Mouse (Mus musculus): ENCODE results near the gene Erbin. TPM values are rescaled to one million over a fixed set of nuclear protein-coding genes. Genes with fewer than 3 reads are reported as not detected.

Gene Erbin
- polyA plus RNA-seq, 1 experiment from 2014 or later: 28.4 TPM

- Histone ChIP-seq H3K9ac (ENCODE audit: low read depth, low read length) (no peak overlapping the region), H3K36me3 (ENCODE audit: control insufficient read depth, insufficient read depth) (no peaks in the 10 kb centered on the region), H3K27me3 (replicated peaks; ENCODE audit: control insufficient read depth, insufficient read depth, low read length) (no peaks in the 10 kb centered on the region), H3K4me1 (replicated peaks; ENCODE audit: control insufficient read depth, insufficient read depth, low read length) (0 out of 2 replicates have a peak, but pooled peaks cover 7% of the 10 kb centered on the region), H3K4me3 (ENCODE audit: low read depth, low read length) (no peak overlapping the region), H3K27ac (ENCODE audit: low read depth, low read length) (no peak overlapping the region), H3K9me3 (ENCODE audit: control insufficient read depth) (no peaks in the 10 kb centered on the region), H3K4me2 (replicated peaks; ENCODE audit: low read depth) (no peak overlapping the region)
- no peak for ATAC-seq
- WGBS: 67% methylated on average over 5 of the region's 5 CpGs
- TF ChIP-seq CTCF (IDR thresholded peaks at IDR 0.05; ENCODE audit: low read depth): no peak
These were observed 39.5 kb upstream of the Erbin start for GRCm38 (mm10) chr13:103959841-103960240.

GRCm38 (mm10) chr13:103958607-103959123 is 38.4 kb upstream of the Erbin start:
- ATAC-seq: no peak
- 82% methylated on average over 9 of the region's 9 CpGs for WGBS
- H3K27me3 ChIP-seq (replicated peaks; ENCODE audit: control insufficient read depth, insufficient read depth, low read length): no peaks in the 10 kb centered on the region
- no peaks in the 10 kb centered on the region for H3K36me3 ChIP-seq (ENCODE audit: control insufficient read depth, insufficient read depth)
- no peak overlapping the region for H3K27ac ChIP-seq (ENCODE audit: low read depth, low read length)
- 0 out of 2 replicates have a peak, but pooled peaks cover 7% of the 10 kb centered on the region for H3K4me1 ChIP-seq (replicated peaks; ENCODE audit: control insufficient read depth, insufficient read depth, low read length)
- no peak overlapping the region for H3K4me2 ChIP-seq (replicated peaks; ENCODE audit: low read depth)
- no peak for TF ChIP-seq CTCF (IDR thresholded peaks at IDR 0.05; ENCODE audit: low read depth)
- no peak overlapping the region for H3K9ac ChIP-seq (ENCODE audit: low read depth, low read length)
- H3K9me3 ChIP-seq (ENCODE audit: control insufficient read depth): no peaks in the 10 kb centered on the region
- H3K4me3 ChIP-seq (ENCODE audit: low read depth, low read length): no peak overlapping the region

- H3K36me3 ChIP-seq (ENCODE audit: control insufficient read depth, insufficient read depth): no peaks in the 10 kb centered on the region
- no peaks in the 10 kb centered on the region for H3K27me3 ChIP-seq (replicated peaks; ENCODE audit: control insufficient read depth, insufficient read depth, low read length)
- ATAC-seq: peak; percentile 95
- H3K4me1 ChIP-seq (replicated peaks; ENCODE audit: control insufficient read depth, insufficient read depth, low read length): 0 out of 2 replicates have a peak, but pooled peaks cover 7% of the 10 kb centered on the region
- no peaks in the 10 kb centered on the region for H3K9me3 ChIP-seq (ENCODE audit: control insufficient read depth)
- no peak overlapping the region for H3K27ac ChIP-seq (ENCODE audit: low read depth, low read length)
- no peak overlapping the region for H3K9ac ChIP-seq (ENCODE audit: low read depth, low read length)
- H3K4me2 ChIP-seq (replicated peaks; ENCODE audit: low read depth): no peak overlapping the region
- 32% methylated on average over 8 of the region's 8 CpGs for WGBS
- no peak for TF ChIP-seq CTCF (IDR thresholded peaks at IDR 0.05; ENCODE audit: low read depth)
- H3K4me3 ChIP-seq (ENCODE audit: low read depth, low read length): no peak overlapping the region
These were observed 37.0 kb upstream of the Erbin start for GRCm38 (mm10) chr13:103957175-103957940.

- H3K4me1 ChIP-seq (replicated peaks; ENCODE audit: control insufficient read depth, insufficient read depth, low read length): 0 out of 2 replicates have a peak, but pooled peaks cover 7% of the 10 kb centered on the region
- no peaks in the 10 kb centered on the region for H3K27me3 ChIP-seq (replicated peaks; ENCODE audit: control insufficient read depth, insufficient read depth, low read length)
- TF ChIP-seq CTCF (IDR thresholded peaks at IDR 0.05; ENCODE audit: low read depth): no peak
- no peaks in the 10 kb centered on the region for H3K36me3 ChIP-seq (ENCODE audit: control insufficient read depth, insufficient read depth)
- no peak overlapping the region for H3K9ac ChIP-seq (ENCODE audit: low read depth, low read length)
- no peaks in the 10 kb centered on the region for H3K9me3 ChIP-seq (ENCODE audit: control insufficient read depth)
- no peak overlapping the region for H3K27ac ChIP-seq (ENCODE audit: low read depth, low read length)
- no peak overlapping the region for H3K4me2 ChIP-seq (replicated peaks; ENCODE audit: low read depth)
- WGBS: 50% methylated on average over 2 of the region's 2 CpGs
- no peak for ATAC-seq
- no peak overlapping the region for H3K4me3 ChIP-seq (ENCODE audit: low read depth, low read length)
These were observed 35.3 kb upstream of the Erbin start for GRCm38 (mm10) chr13:103955652-103956051.

- Histone ChIP-seq H3K9me3 (ENCODE audit: control insufficient read depth) (no peaks in the 10 kb centered on the region), H3K9ac (ENCODE audit: low read depth, low read length) (no peak overlapping the region), H3K4me1 (replicated peaks; ENCODE audit: control insufficient read depth, insufficient read depth, low read length) (no peaks in the 10 kb centered on the region), H3K36me3 (ENCODE audit: control insufficient read depth, insufficient read depth) (no peaks in the 10 kb centered on the region), H3K27ac (ENCODE audit: low read depth, low read length) (no peak overlapping the region), H3K4me2 (replicated peaks; ENCODE audit: low read depth) (no peak overlapping the region), H3K27me3 (replicated peaks; ENCODE audit: control insufficient read depth, insufficient read depth, low read length) (no peaks in the 10 kb centered on the region), H3K4me3 (ENCODE audit: low read depth, low read length) (no peak overlapping the region)
- ATAC-seq: no peak
- 68% methylated on average over 7 of the region's 7 CpGs for WGBS
- no peak for TF ChIP-seq CTCF (IDR thresholded peaks at IDR 0.05; ENCODE audit: low read depth)
These were observed 31.1 kb upstream of the Erbin start for GRCm38 (mm10) chr13:103951393-103951792.

GRCm38 (mm10) chr13:103940796-103941195 is 20.5 kb upstream of the Erbin start:
- no peak for ATAC-seq
- Histone ChIP-seq H3K27me3 (replicated peaks; ENCODE audit: control insufficient read depth, insufficient read depth, low read length) (no peaks in the 10 kb centered on the region), H3K9me3 (ENCODE audit: control insufficient read depth) (no peaks in the 10 kb centered on the region), H3K4me1 (replicated peaks; ENCODE audit: control insufficient read depth, insufficient read depth, low read length) (no peaks in the 10 kb centered on the region), H3K4me2 (replicated peaks; ENCODE audit: low read depth) (no peak overlapping the region), H3K27ac (ENCODE audit: low read depth, low read length) (no peak overlapping the region), H3K4me3 (ENCODE audit: low read depth, low read length) (no peak overlapping the region), H3K36me3 (ENCODE audit: control insufficient read depth, insufficient read depth) (no peaks in the 10 kb centered on the region), H3K9ac (ENCODE audit: low read depth, low read length) (no peak overlapping the region)
- WGBS: 29% methylated on average over 2 of the region's 2 CpGs
- no peak for TF ChIP-seq CTCF (IDR thresholded peaks at IDR 0.05; ENCODE audit: low read depth)
